In genomic region chr10:116006675-116007074, GRCm38 (mm10) we compare ENCODE assay signal across 23 mouse cellular contexts. TPM values are rescaled to one million over a fixed set of nuclear protein-coding genes. Genes with fewer than 3 reads are reported as not detected.
DNase-seq lines count a peak whose midpoint lies in the region; ATAC-seq lines count a peak whose summit lies in the region.
"Had no signal": no experiment of that assay in that cellular context is flagged by ENCODE, and none has a peak within 500 bp of the region (broad histone marks: within the 10 kb centered on the region; RNA-seq: fewer than 3 reads in every experiment).

No protein-coding gene starts in this region.

- H3K4me3 ChIP-seq in embryonic facial prominence, embryonic 13.5 days = no peak overlapping the region
- no peak overlapping the region for H3K4me3 ChIP-seq in embryonic facial prominence, embryonic 10.5 days
- no peak overlapping the region for H3K4me3 ChIP-seq in limb, embryonic 12.5 days (replicated peaks)
- H3K4me3 ChIP-seq in limb, embryonic 10.5 days = no peak overlapping the region
- H3K4me3 ChIP-seq in heart, embryonic 11.5 days (ENCODE audit: low read depth, low read length) = no peak overlapping the region
- H3K4me3 ChIP-seq: gastrocnemius, adult 2 months; heart, embryonic 13.5 days; hindbrain, embryonic 13.5 days; midbrain, embryonic 13.5 days; myocyte had no signal

- no peak for ATAC-seq in embryonic facial prominence, embryonic 13.5 days (ENCODE audit: insufficient number of reproducible peaks, insufficient read depth, low FRiP score, low TSS enrichment, low read depth)
- ATAC-seq in limb, embryonic 12.5 days (ENCODE audit: insufficient number of reproducible peaks, insufficient read depth, low FRiP score, low TSS enrichment, low read depth) = no peak
- no peak for ATAC-seq in heart, embryonic 11.5 days (replicated peaks; ENCODE audit: insufficient number of reproducible peaks, low FRiP score, low TSS enrichment)
- ATAC-seq: forebrain, postnatal 0 days; liver, postnatal 0 days; midbrain, embryonic 13.5 days had no signal

- H3K4me1 ChIP-seq in embryonic facial prominence, embryonic 13.5 days = peaks cover 9% of the 10 kb centered on the region
- peaks cover 7% of the 10 kb centered on the region; the same call in 1 of the 2 replicates for H3K4me1 ChIP-seq in embryonic facial prominence, embryonic 10.5 days
- peaks cover 8% of the 10 kb centered on the region for H3K4me1 ChIP-seq in limb, embryonic 12.5 days (replicated peaks)
- H3K4me1 ChIP-seq in limb, embryonic 10.5 days = peaks cover 7% of the 10 kb centered on the region
- H3K4me1 ChIP-seq in heart, embryonic 11.5 days (ENCODE audit: control insufficient read depth, insufficient read depth, low read length) = no peaks in the 10 kb centered on the region
- H3K4me1 ChIP-seq: heart, embryonic 13.5 days; midbrain, embryonic 13.5 days had no signal

- H3K27ac ChIP-seq in embryonic facial prominence, embryonic 13.5 days = no peak overlapping the region
- no peak overlapping the region for H3K27ac ChIP-seq in embryonic facial prominence, embryonic 10.5 days (replicated peaks)
- no peak overlapping the region for H3K27ac ChIP-seq in limb, embryonic 12.5 days
- no peak overlapping the region for H3K27ac ChIP-seq in limb, embryonic 10.5 days
- H3K27ac ChIP-seq in heart, embryonic 11.5 days (ENCODE audit: low read depth, low read length) = no peak overlapping the region
- H3K27ac ChIP-seq: gastrocnemius, adult 2 months; heart, embryonic 13.5 days; hindbrain, embryonic 13.5 days; midbrain, embryonic 13.5 days had no signal

- H3K9ac ChIP-seq in embryonic facial prominence, embryonic 13.5 days = no peak overlapping the region
- H3K9ac ChIP-seq in limb, embryonic 12.5 days (replicated peaks) = no peak overlapping the region
- no peak overlapping the region for H3K9ac ChIP-seq in heart, embryonic 11.5 days (ENCODE audit: low read depth, low read length)
- H3K9ac ChIP-seq: forebrain, postnatal 0 days; heart, embryonic 13.5 days; hindbrain, embryonic 13.5 days; liver, postnatal 0 days; midbrain, embryonic 13.5 days had no signal

- no peaks in the 10 kb centered on the region for H3K9me3 ChIP-seq in embryonic facial prominence, embryonic 13.5 days
- no peaks in the 10 kb centered on the region for H3K9me3 ChIP-seq in embryonic facial prominence, embryonic 10.5 days
- no peaks in the 10 kb centered on the region for H3K9me3 ChIP-seq in limb, embryonic 12.5 days
- H3K9me3 ChIP-seq in limb, embryonic 10.5 days (replicated peaks) = no peaks in the 10 kb centered on the region
- no peaks in the 10 kb centered on the region for H3K9me3 ChIP-seq in heart, embryonic 11.5 days (replicated peaks; ENCODE audit: control insufficient read depth, low read length)
- H3K9me3 ChIP-seq: heart, embryonic 13.5 days; hindbrain, embryonic 13.5 days; midbrain, embryonic 13.5 days had no signal

- peak overlapping the region; percentile 33 for H3K4me2 ChIP-seq in embryonic facial prominence, embryonic 13.5 days
- H3K4me2 ChIP-seq in limb, embryonic 12.5 days = peak overlapping the region; percentile 35
- H3K4me2 ChIP-seq in heart, embryonic 11.5 days = no peak overlapping the region
- H3K4me2 ChIP-seq: heart, embryonic 13.5 days; hindbrain, embryonic 13.5 days; midbrain, embryonic 13.5 days had no signal

- H3K36me3 ChIP-seq in embryonic facial prominence, embryonic 13.5 days = no peaks in the 10 kb centered on the region
- no peaks in the 10 kb centered on the region for H3K36me3 ChIP-seq in embryonic facial prominence, embryonic 10.5 days (replicated peaks)
- H3K36me3 ChIP-seq in limb, embryonic 12.5 days = no peaks in the 10 kb centered on the region
- H3K36me3 ChIP-seq in limb, embryonic 10.5 days = no peaks in the 10 kb centered on the region
- no peaks in the 10 kb centered on the region for H3K36me3 ChIP-seq in heart, embryonic 11.5 days (ENCODE audit: control insufficient read depth, insufficient read depth, low read length)
- H3K36me3 ChIP-seq: G1E; heart, embryonic 13.5 days; hindbrain, embryonic 13.5 days; midbrain, embryonic 13.5 days had no signal

- H3K27me3 ChIP-seq in embryonic facial prominence, embryonic 13.5 days = no peaks in the 10 kb centered on the region
- no peaks in the 10 kb centered on the region for H3K27me3 ChIP-seq in embryonic facial prominence, embryonic 10.5 days (replicated peaks; ENCODE audit: low read depth, poor library complexity, severe bottlenecking)
- no peaks in the 10 kb centered on the region for H3K27me3 ChIP-seq in limb, embryonic 12.5 days
- H3K27me3 ChIP-seq in limb, embryonic 10.5 days (ENCODE audit: low read depth, poor library complexity, severe bottlenecking) = no peaks in the 10 kb centered on the region
- no peaks in the 10 kb centered on the region for H3K27me3 ChIP-seq in heart, embryonic 11.5 days (ENCODE audit: control insufficient read depth, insufficient read depth, low read length)
- H3K27me3 ChIP-seq: heart, embryonic 13.5 days; hindbrain, embryonic 13.5 days; midbrain, embryonic 13.5 days had no signal

- WGBS in embryonic facial prominence, embryonic 13.5 days = 29% methylated on average over 6 of the region's 6 CpGs
- WGBS in embryonic facial prominence, embryonic 10.5 days = 48% methylated on average over 6 of the region's 6 CpGs
- WGBS in limb, embryonic 12.5 days = 32% methylated on average over 6 of the region's 6 CpGs
- 54% methylated on average over 6 of the region's 6 CpGs for WGBS in limb, embryonic 10.5 days
- 59% methylated on average over 6 of the region's 6 CpGs for WGBS in heart, embryonic 11.5 days (ENCODE audit: insufficient replicate concordance)

- no peak for DNase-seq in embryonic facial prominence, embryonic 10.5 days (ENCODE audit: low spot score)
- DNase-seq in limb, embryonic 10.5 days (ENCODE audit: low spot score) = no peak
- DNase-seq in retina, postnatal 1 day = peak; percentile 42
- no peak for DNase-seq in retina, embryonic 14.5 days (ENCODE audit: low spot score)
- no peak for DNase-seq in spleen, postnatal 4 days (ENCODE audit: low spot score in 2 of 2)
- DNase-seq: adrenal gland, postnatal 36 days; cerebellum, adult 8-10 months; embryo, embryonic 11 days; forebrain, postnatal 0 days; gastrocnemius, adult 2 months; heart, adult 11 months; kidney, adult 8-10 months; kidney, postnatal 25 days; liver, postnatal 0 days had no signal

RNA-seq across cellular contexts. Expression of gene Ptprr, which starts 11.3 kb away (rescaled TPM):
- polyA plus RNA-seq in embryonic facial prominence, embryonic 13.5 days (2015; fragmentation: Nextera tagmentation; extraction: Ambion mirVana) = 2.1 and 2.4 TPM in 2 replicates
- 0.85 and 0.97 TPM in 2 replicates for polyA plus RNA-seq in embryonic facial prominence, embryonic 10.5 days (2016; fragmentation: Nextera tagmentation; extraction: Ambion mirVana)
- polyA plus RNA-seq in limb, embryonic 12.5 days (2016; fragmentation: Nextera tagmentation; extraction: Ambion mirVana) = 0.22 and 0.92 TPM in 2 replicates
- 0.08 and 0.20 TPM in 2 replicates for polyA plus RNA-seq in limb, embryonic 10.5 days (2016; fragmentation: Nextera tagmentation; extraction: Ambion mirVana)
- 0.59 and 0.63 TPM in 2 replicates for polyA plus RNA-seq in heart, embryonic 11.5 days (2014; fragmentation: Nextera tagmentation; extraction: Ambion mirVana)
- polyA plus RNA-seq: G1E; liver, adult 2 months had no signal
